Mouse (Mus musculus) B cell, adult 2 months (primary cell): ENCODE results near the gene 4930579F01Rik.

Source experiments
- DNase-seq, 2 experiments: peaks; one replicate each; pipeline ENCODE4 v3.0.0; 2022

4930579F01Rik gene

GRCm38 (mm10) chr3:138193683-138194302 is at the start of gene 4930579F01Rik:
Gene 4930579F01Rik, minus strand, starts transcription at chr3:138193825.
- DNase-seq = no peak

GRCm38 (mm10) chr3:138242933-138243332 is 49.3 kb upstream of the 4930579F01Rik start:
- no peak for DNase-seq

- DNase-seq = no peak
These were observed 48.5 kb upstream of the 4930579F01Rik start for GRCm38 (mm10) chr3:138242021-138242726.

- no peak for DNase-seq
These were observed 47.7 kb upstream of the 4930579F01Rik start for GRCm38 (mm10) chr3:138241371-138241770.

GRCm38 (mm10) chr3:138240942-138241341 is 47.3 kb upstream of the 4930579F01Rik start:
- no peak for DNase-seq

- no peak for DNase-seq
These were observed 46.8 kb upstream of the 4930579F01Rik start for GRCm38 (mm10) chr3:138240411-138240810.

GRCm38 (mm10) chr3:138239461-138239860 is 45.8 kb upstream of the 4930579F01Rik start:
- no peak for DNase-seq

- no peak for DNase-seq
These were observed 44.4 kb upstream of the 4930579F01Rik start for GRCm38 (mm10) chr3:138238046-138238445.

GRCm38 (mm10) chr3:138236546-138237163 is 43.0 kb upstream of the 4930579F01Rik start:
- DNase-seq = no peak

- no peak for DNase-seq
These were observed 37.9 kb upstream of the 4930579F01Rik start for GRCm38 (mm10) chr3:138231531-138231930.

GRCm38 (mm10) chr3:138230266-138230665 is 36.6 kb upstream of the 4930579F01Rik start:
- no peak for DNase-seq

- no peak for DNase-seq
These were observed 35.8 kb upstream of the 4930579F01Rik start for GRCm38 (mm10) chr3:138229448-138229847.

GRCm38 (mm10) chr3:138227782-138228181 is 34.2 kb upstream of the 4930579F01Rik start:
- DNase-seq = no peak

- DNase-seq = no peak
These were observed 33.5 kb upstream of the 4930579F01Rik start for GRCm38 (mm10) chr3:138227082-138227481.

GRCm38 (mm10) chr3:138226476-138226875 is 32.9 kb upstream of the 4930579F01Rik start:
- no peak for DNase-seq

- no peak for DNase-seq
These were observed 32.2 kb upstream of the 4930579F01Rik start for GRCm38 (mm10) chr3:138225853-138226252.

GRCm38 (mm10) chr3:138225331-138225730 is 31.7 kb upstream of the 4930579F01Rik start:
- no peak for DNase-seq

- no peak for DNase-seq
These were observed 30.8 kb upstream of the 4930579F01Rik start for GRCm38 (mm10) chr3:138224363-138224954.

GRCm38 (mm10) chr3:138222952-138223351 is 29.3 kb upstream of the 4930579F01Rik start:
- peak; percentile 63 to 66 for DNase-seq

GRCm38 (mm10) chr3:138222511-138222910 is 28.9 kb upstream of the 4930579F01Rik start:
- DNase-seq = no peak

GRCm38 (mm10) chr3:138221116-138221515 is 27.5 kb upstream of the 4930579F01Rik start:
- no peak for DNase-seq

- DNase-seq = no peak
These were observed 24.1 kb upstream of the 4930579F01Rik start, which contains the start of gene Adh7 for GRCm38 (mm10) chr3:138217631-138218264. Gene Adh7, plus strand, starts transcription at chr3:138217760.

- DNase-seq = no peak
These were observed 22.5 kb upstream of the 4930579F01Rik start for GRCm38 (mm10) chr3:138216091-138216490.
